Mouse (Mus musculus) forebrain, embryonic 15.5 days (tissue): ENCODE measurements around the gene Wdr61. TPM values are rescaled to one million over a fixed set of nuclear protein-coding genes. Genes with fewer than 3 reads are reported as not detected.
"Not testable (repeated sequence)": the region's sequence is repeated elsewhere in the genome, so short reads cannot be mapped to it uniquely, and the experiment has no call there.

Source experiments
- ATAC-seq: fragments of 200-750 bp; cut with Nextera tagmentation; replicated peaks from 2 replicates; pipeline ENCODE4 v1.8.0; 2017; ENCODE audit warnings: mild to moderate bottlenecking, moderate TSS enrichment, moderate library complexity
- H3K27ac ChIP-seq: fragments of 300-500 bp; sonication (generic); replicated peaks from 2 replicates; pipeline ENCODE4 v1.5.1; 2015; ENCODE audit warnings: mild to moderate bottlenecking, inconsistent platforms
- H3K27me3 ChIP-seq: fragments of 300-500 bp; sonication (generic); 2 replicates; pipeline ENCODE4 v1.6.1; 2015; ENCODE audit warnings: inconsistent platforms
- H3K36me3 ChIP-seq: fragments of 300-500 bp; sonication (generic); 2 replicates; pipeline ENCODE4 v1.6.1; 2015; ENCODE audit warnings: mild to moderate bottlenecking, inconsistent platforms
- H3K4me1 ChIP-seq: fragments of 300-500 bp; sonication (generic); 2 replicates; pipeline ENCODE4 v1.6.1; 2015; ENCODE audit warnings: inconsistent platforms
- H3K4me2 ChIP-seq: fragments of 300-500 bp; sonication (generic); replicated peaks from 2 replicates; pipeline ENCODE4 v1.6.1; 2015; ENCODE audit warnings: mild to moderate bottlenecking, inconsistent platforms
- H3K4me3 ChIP-seq: fragments of 300-500 bp; sonication (generic); 2 replicates; pipeline ENCODE4 v1.5.1; 2015; ENCODE audit warnings: mild to moderate bottlenecking, inconsistent platforms
- H3K9ac ChIP-seq: fragments of 300-500 bp; sonication (generic); replicated peaks from 2 replicates; pipeline ENCODE4 v1.6.1; 2015; ENCODE audit warnings: mild to moderate bottlenecking, inconsistent platforms
- H3K9me3 ChIP-seq: fragments of 300-500 bp; sonication (generic); 2 replicates; pipeline ENCODE4 v1.6.1; 2016; ENCODE audit warnings: inconsistent platforms
- WGBS: fragments of 180-500 bp; shearing (Covaris S2); methylation state at CpG from one replicate; pipeline ENCODE4 v1.1.7; 2015; ENCODE audit warnings: mixed read lengths; 5-methylcytosine and 5-hydroxymethylcytosine counted together
- polyA plus RNA-seq: library from polyadenylated mRNA; unstranded; fragments of >200 nt; fragmentation: Nextera tagmentation; extraction: Ambion mirVana; gene quantifications from 2 replicates; pipeline ENCODE4 v1.2.1, GENCODE M21; 2015

The Wdr61 gene
- polyA plus RNA-seq, 1 experiment from 2014 or later = 121 TPM

DNA sequence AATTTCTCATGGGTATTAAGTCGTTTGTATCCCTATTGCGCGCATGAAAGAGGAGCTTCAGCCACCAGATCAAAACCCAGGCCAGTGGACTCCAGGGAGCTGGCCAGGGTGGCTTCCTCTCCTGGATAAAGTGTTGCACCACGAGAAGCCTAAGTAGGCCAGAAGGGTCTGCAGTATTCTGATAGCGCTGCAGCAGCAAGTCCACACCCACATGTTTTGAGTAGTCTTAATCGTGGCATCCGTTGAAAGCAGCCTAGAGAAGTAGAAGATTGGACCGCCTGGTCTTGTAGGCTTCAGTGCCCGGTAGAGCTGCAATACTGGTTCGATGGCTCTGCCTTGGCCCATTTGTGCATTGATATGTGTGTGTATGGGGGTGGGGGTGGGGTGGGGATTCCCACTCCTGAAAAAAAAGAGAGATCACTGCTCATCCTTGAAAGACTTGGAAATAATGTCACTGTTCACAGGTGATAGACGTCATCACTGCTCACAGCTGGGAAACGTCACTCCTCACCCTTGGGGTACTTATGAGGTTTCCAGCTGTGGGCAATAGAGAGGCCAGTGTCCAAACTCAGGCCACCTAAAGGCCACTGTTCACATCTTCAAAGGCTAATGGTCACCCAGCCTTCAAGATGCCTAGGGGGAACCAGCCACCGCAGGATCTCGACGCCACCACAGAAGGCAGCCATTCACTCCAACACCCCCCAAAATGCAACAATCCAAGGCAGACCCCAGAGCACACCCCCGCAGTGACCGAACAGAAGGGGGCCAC lies 35.8 kb downstream of the Wdr61 start, which contains the start of gene Dnaja4:
TSS of gene Dnaja4 (plus strand) at position 556 of the 769 bp plus-strand sequence.
- peak within 1 kb of the TSS; percentile 70 for H3K9ac ChIP-seq
- no peak; the same call in 1 of the 2 replicates for ATAC-seq
- H3K4me2 ChIP-seq = peak within 1 kb of the TSS; percentile 88
- 70% methylated on average over 17 of the region's 17 CpGs for WGBS
- no peaks in the 10 kb centered on the region for H3K9me3 ChIP-seq
- peaks cover 3% of the 10 kb centered on the region; the same call in 1 of the 2 replicates for H3K27me3 ChIP-seq
- H3K27ac ChIP-seq = 0 out of 2 replicates have a peak within 1 kb of the TSS, but pooled peaks have one; percentile 20
- H3K36me3 ChIP-seq = no peaks in the 10 kb centered on the region
- peaks cover 12% of the 10 kb centered on the region for H3K4me1 ChIP-seq
- H3K4me3 ChIP-seq = peak within 1 kb of the TSS; percentile 77

GRCm38 (mm10) chr9:54691241-54691805 lies 43.0 kb downstream of the Wdr61 start:
- WGBS = 3% methylated on average over 31 of the region's 31 CpGs
- ATAC-seq = peak; percentile 46; the same call in 1 of the 2 replicates
- peak overlapping the region; percentile 22 for H3K9ac ChIP-seq

DNA sequence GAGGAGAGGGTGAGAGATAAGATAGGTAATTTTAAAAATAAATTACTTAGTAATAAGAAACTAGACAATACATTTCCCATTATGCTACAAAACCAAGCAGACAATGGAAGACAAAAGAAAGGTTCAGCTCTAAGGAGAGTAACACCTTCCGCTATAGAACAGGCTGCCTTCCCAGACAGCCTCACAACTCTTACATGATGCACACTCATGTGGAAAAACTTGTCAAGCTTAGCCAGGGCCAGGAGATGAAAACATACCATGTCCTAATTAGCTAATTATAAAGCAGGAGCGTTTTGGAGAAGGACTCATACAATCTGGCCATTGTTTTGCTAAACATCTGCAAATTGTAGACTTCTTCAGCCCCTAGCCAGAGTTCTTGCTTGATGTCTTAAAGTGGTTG lies 43.6 kb downstream of the Wdr61 start:
- H3K27me3 ChIP-seq, H3K9me3 ChIP-seq, H3K9ac ChIP-seq, H3K27ac ChIP-seq, H3K4me2 ChIP-seq, H3K4me1 ChIP-seq, H3K36me3 ChIP-seq, ATAC-seq, H3K4me3 ChIP-seq: not testable (repeated sequence)
- 24% methylated on average over 2 of the region's 2 CpGs for WGBS

More at GRCm38 (mm10) chr9:54691241-54691805, 43.0 kb downstream of the Wdr61 start:
- not testable (repeated sequence) for H3K4me1 ChIP-seq, H3K36me3 ChIP-seq, H3K9me3 ChIP-seq, H3K27ac ChIP-seq, H3K27me3 ChIP-seq
- peak overlapping the region; percentile 55 for H3K4me2 ChIP-seq
- peak overlapping the region; percentile 35 for H3K4me3 ChIP-seq

DNA sequence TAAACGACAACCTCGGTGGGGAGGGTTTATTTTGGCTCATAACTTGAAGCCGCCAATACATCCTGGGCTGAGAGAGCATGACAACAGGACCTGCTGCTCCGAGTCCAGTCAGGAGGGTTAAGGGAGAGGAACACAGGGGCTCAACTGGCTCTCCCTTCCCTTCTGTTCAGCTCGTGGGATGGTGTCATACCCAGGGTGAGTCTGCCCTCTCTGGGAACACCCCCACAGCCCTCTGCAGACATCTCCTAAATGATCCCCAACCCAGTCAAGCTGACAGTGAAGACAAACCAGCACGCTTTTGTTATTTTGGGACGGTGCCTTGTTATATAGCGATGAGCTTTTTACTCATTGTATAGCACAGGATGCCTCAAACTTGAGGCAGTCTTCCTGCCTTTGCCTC lies 44.9 kb downstream of the Wdr61 start:
- peaks cover 8% of the 10 kb centered on the region for H3K4me1 ChIP-seq
- no peak overlapping the region for H3K4me3 ChIP-seq
- no peak for ATAC-seq
- no peaks in the 10 kb centered on the region for H3K36me3 ChIP-seq
- 80% methylated on average over 8 of the region's 8 CpGs for WGBS
- no peak overlapping the region for H3K4me2 ChIP-seq
- H3K9me3 ChIP-seq = no peaks in the 10 kb centered on the region
- H3K27ac ChIP-seq = no peak overlapping the region
- no peak overlapping the region for H3K9ac ChIP-seq
- H3K27me3 ChIP-seq = no peaks in the 10 kb centered on the region

GRCm38 (mm10) chr9:54687246-54688236 lies 46.8 kb downstream of the Wdr61 start:
- Histone ChIP-seq H3K9me3 (no peaks in the 10 kb centered on the region), H3K9ac (no peak overlapping the region), H3K4me2 (no peak overlapping the region), H3K4me1 (peaks cover 8% of the 10 kb centered on the region), H3K27me3 (no peaks in the 10 kb centered on the region), H3K36me3 (no peaks in the 10 kb centered on the region), H3K4me3 (no peak overlapping the region), H3K27ac (no peak overlapping the region)
- 66% methylated on average over 14 of the region's 14 CpGs for whole genome bisulfite sequencing
- no peak for ATAC-seq

DNA sequence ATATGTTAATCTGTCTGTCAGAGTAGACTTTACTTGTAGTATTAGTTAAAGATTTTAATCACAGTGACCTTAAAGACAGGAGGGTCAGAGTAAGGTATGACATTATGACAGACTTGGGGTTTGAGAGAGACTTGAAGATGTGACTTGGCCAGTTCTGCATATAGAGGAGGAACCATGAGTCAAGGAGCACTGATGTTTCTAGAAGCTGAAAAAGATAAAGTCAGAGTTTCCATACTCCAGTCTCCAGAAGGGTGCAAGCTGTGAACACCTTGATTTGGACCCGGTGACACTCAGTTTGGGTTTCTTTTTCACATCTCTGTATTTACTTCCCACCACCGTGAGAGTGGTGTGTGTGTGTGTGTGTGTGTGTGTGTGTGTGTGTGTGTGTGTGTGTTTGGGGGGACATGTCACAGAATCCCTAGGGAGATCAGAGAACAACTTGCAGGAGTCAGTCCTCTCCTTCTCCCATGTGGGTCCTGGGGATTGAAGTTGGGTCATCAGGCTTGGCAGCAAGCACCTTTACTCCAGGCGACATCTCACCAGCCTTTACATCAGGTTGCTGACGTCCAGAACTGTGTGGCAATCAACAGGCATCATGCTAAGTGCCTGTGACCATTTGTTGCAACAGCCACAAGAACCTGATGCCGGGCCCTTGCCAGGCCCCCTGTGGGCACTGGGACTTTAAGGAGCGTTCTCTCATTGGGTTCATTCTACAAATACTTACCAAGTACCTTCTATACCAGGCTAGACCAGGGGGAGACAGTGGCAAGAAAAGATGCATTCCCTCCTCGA lies 50.3 kb downstream of the Wdr61 start:
- 74% methylated on average over 7 of the region's 7 CpGs for WGBS
- no peak for ATAC-seq
- H3K4me3 ChIP-seq = no peak overlapping the region

DNA sequence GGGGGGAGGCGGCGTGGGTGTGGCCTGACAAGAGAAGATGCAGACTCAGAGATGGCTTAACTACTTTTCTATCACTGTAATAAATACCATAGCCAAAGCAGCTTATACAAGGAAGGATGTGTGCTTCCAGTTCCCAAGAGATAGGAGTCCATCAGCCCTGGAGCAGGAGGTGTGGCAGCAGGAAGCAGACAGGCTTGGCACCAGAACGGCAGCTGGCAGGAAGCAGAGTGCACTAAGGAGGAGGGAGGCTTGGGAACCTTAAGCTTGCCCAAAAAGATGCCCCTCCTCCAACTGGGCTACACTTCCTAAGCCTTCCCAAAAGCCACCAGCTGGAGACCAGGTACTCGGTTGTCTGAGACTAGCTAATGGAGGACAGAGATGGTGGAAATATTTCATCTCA lies 51.5 kb downstream of the Wdr61 start:
- Histone ChIP-seq H3K4me3 (no peak overlapping the region), H3K4me2 (no peak overlapping the region), H3K27me3 (no peaks in the 10 kb centered on the region), H3K27ac (no peak overlapping the region), H3K9ac (no peak overlapping the region), H3K4me1 (no peaks in the 10 kb centered on the region; the same call in 1 of the 2 replicates), H3K36me3 (no peaks in the 10 kb centered on the region), H3K9me3 (no peaks in the 10 kb centered on the region)
- WGBS = 64% methylated on average over 4 of the region's 4 CpGs
- no peak for ATAC-seq

More for the DNA sequence above, 50.3 kb downstream of the Wdr61 start:
- H3K9me3 ChIP-seq = no peaks in the 10 kb centered on the region
- no peaks in the 10 kb centered on the region for H3K27me3 ChIP-seq
- no peak overlapping the region for H3K9ac ChIP-seq
- H3K27ac ChIP-seq = no peak overlapping the region
- H3K4me2 ChIP-seq = no peak overlapping the region
- no peaks in the 10 kb centered on the region for H3K36me3 ChIP-seq
- H3K4me1 ChIP-seq = no peaks in the 10 kb centered on the region; the same call in 1 of the 2 replicates

GRCm38 (mm10) chr9:54676531-54676986 lies 57.8 kb downstream of the Wdr61 start:
- WGBS = 1% methylated on average over 14 of the region's 14 CpGs
- no peak overlapping the region for H3K27ac ChIP-seq
- H3K9me3 ChIP-seq = no peaks in the 10 kb centered on the region
- no peaks in the 10 kb centered on the region for H3K27me3 ChIP-seq
- H3K4me3 ChIP-seq = peak overlapping the region; percentile 25
- H3K36me3 ChIP-seq = no peaks in the 10 kb centered on the region
- peak overlapping the region; percentile 48 for H3K4me2 ChIP-seq
- H3K9ac ChIP-seq = peak overlapping the region; percentile 31; the same call in 1 of the 2 replicates
- 0 out of 2 replicates have a peak, but pooled peaks cover 2% of the 10 kb centered on the region for H3K4me1 ChIP-seq
- peak; percentile 77 for ATAC-seq

GRCm38 (mm10) chr9:54673887-54674286 lies 60.4 kb downstream of the Wdr61 start:
- Histone ChIP-seq H3K27ac (no peak overlapping the region), H3K36me3 (no peaks in the 10 kb centered on the region), H3K9me3 (no peaks in the 10 kb centered on the region), H3K4me1 (0 out of 2 replicates have a peak, but pooled peaks cover 2% of the 10 kb centered on the region), H3K4me2 (no peak overlapping the region), H3K9ac (no peak overlapping the region), H3K4me3 (no peak overlapping the region), H3K27me3 (no peaks in the 10 kb centered on the region)
- ATAC-seq = no peak
- WGBS = 86% methylated on average over 13 of the region's 13 CpGs

- 0 out of 2 replicates have a peak, but pooled peaks cover 2% of the 10 kb centered on the region for H3K4me1 ChIP-seq
- ATAC-seq = no peak
- WGBS = 88% methylated on average over 3 of the region's 3 CpGs
These were observed 62.4 kb downstream of the Wdr61 start for GRCm38 (mm10) chr9:54671962-54672361.

DNA sequence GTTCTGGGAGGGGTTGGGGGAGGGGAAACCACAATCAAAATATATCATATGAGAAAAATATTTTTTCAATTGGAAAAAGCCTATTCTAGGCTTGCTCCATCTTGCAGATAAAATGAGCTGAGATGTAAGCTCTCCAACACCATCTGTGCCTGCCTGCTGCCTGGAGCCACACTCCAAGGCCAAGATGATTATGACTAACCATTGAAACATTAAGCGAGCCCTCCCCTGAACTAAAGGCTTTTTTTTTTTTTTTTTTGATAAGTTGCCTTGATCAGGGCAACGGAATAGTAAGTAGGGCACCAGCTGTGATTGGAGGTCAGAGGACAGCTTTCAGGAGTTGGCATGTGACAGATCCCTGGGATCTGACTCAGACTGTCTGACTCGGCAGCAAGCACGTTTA lies 65.9 kb downstream of the Wdr61 start:
- Histone ChIP-seq H3K4me1 (0 out of 2 replicates have a peak, but pooled peaks cover 4% of the 10 kb centered on the region), H3K36me3 (no peaks in the 10 kb centered on the region), H3K9me3 (no peaks in the 10 kb centered on the region), H3K4me3 (no peak overlapping the region), H3K27ac (peak overlapping the region; percentile 49; the same call in 1 of the 2 replicates), H3K4me2 (no peak overlapping the region), H3K27me3 (no peaks in the 10 kb centered on the region), H3K9ac (no peak overlapping the region)
- 54% methylated on average over 4 of the region's 4 CpGs for WGBS
- no peak for ATAC-seq

More at GRCm38 (mm10) chr9:54671962-54672361, 62.4 kb downstream of the Wdr61 start:
- H3K9me3 ChIP-seq = no peaks in the 10 kb centered on the region
- H3K4me2 ChIP-seq = no peak overlapping the region
- no peaks in the 10 kb centered on the region for H3K36me3 ChIP-seq
- no peak overlapping the region for H3K4me3 ChIP-seq
- no peak overlapping the region for H3K9ac ChIP-seq
- no peak overlapping the region for H3K27ac ChIP-seq
- H3K27me3 ChIP-seq = no peaks in the 10 kb centered on the region
